Mouse (Mus musculus): ENCODE measurements around the gene Matn4.

DNA sequence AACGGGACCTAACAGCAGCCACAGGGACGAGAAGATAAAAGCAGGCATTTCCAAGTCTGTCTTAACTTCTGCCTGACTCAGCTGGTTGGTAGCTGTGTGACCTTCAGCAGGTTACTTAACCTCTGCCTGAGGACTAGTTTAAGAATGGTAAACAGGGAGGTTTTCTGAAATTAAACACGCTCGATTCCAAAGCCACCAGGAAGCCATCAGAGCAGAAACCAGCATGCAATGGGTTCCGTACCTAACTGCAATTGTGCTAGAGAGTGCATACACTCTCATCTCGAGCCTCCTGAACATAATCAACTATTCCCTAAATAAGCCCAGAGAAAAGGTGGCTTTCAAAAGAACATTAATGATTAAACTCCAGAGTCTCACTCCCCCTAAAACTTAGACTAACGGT is 36.8 kb upstream of the Matn4 start:
- TF ChIP-seq CTCF (IDR thresholded peaks at IDR 0.05; ENCODE audit: low read depth), result no peak
- no peak for TF ChIP-seq EP300 (optimal IDR thresholded peaks at IDR 0.05)

Data from stomach, postnatal 0 days (tissue).